Mouse (Mus musculus) liver, postnatal 0 days (tissue): ENCODE measurements around the gene Uaca. TPM values are rescaled to one million over a fixed set of nuclear protein-coding genes. Genes with fewer than 3 reads are reported as not detected.

Experiments used
- ATAC-seq: fragments of 200-750 bp; cut with Nextera tagmentation; 2 replicates; pipeline ENCODE4 v1.8.0; 2017; ENCODE audit warnings: mild to moderate bottlenecking, moderate library complexity
- DNase-seq: peaks from one replicate; pipeline ENCODE4 v3.0.0-alpha.2; 2016
- H3K27ac ChIP-seq: fragments of 300-500 bp; sonication (generic); 2 replicates; pipeline ENCODE4 v1.5.1; 2014; ENCODE audit warnings: antibody characterized with exemption, moderate library complexity, mild to moderate bottlenecking, low read depth
- H3K27me3 ChIP-seq: fragments of 300-500 bp; sonication (generic); 2 replicates; pipeline ENCODE4 v1.6.1; 2014; ENCODE audit warnings: low read length, control low read depth, mixed read lengths; ENCODE audit not compliant: insufficient read depth
- H3K36me3 ChIP-seq: fragments of 300-500 bp; sonication (generic); replicated peaks from 2 replicates; pipeline ENCODE4 v1.6.1; 2014; ENCODE audit warnings: mild to moderate bottlenecking, control low read depth, low read length, moderate library complexity, mixed read lengths; ENCODE audit not compliant: insufficient read depth
- H3K4me1 ChIP-seq: fragments of 300-500 bp; sonication (generic); 2 replicates; pipeline ENCODE4 v1.6.1; 2014; ENCODE audit warnings: antibody characterized with exemption, mild to moderate bottlenecking, control low read depth; ENCODE audit not compliant: insufficient read depth
- H3K4me2 ChIP-seq: fragments of 300-500 bp; sonication (generic); 2 replicates; pipeline ENCODE4 v1.6.1; 2014; ENCODE audit warnings: low read depth, mild to moderate bottlenecking, low read length, moderate library complexity, mixed read lengths
- H3K4me3 ChIP-seq: fragments of 300-500 bp; sonication (generic); 2 replicates; pipeline ENCODE4 v1.5.1; 2014; ENCODE audit warnings: low read depth, low read length
- H3K9ac ChIP-seq: fragments of 300-500 bp; sonication (generic); replicated peaks from 2 replicates; pipeline ENCODE4 v1.6.1; 2014; ENCODE audit warnings: mild to moderate bottlenecking, moderate library complexity
- H3K9me3 ChIP-seq: fragments of 300-500 bp; sonication (generic); 2 replicates; pipeline ENCODE4 v1.6.1; 2016; ENCODE audit warnings: mild to moderate bottlenecking, control low read depth, low read length, mixed read lengths
- CTCF ChIP-seq: sonication (generic); IDR thresholded peaks from 2 replicates; pipeline ENCODE4 v1.5.1; 2016; ENCODE audit warnings: antibody characterized with exemption, low read depth
- EP300 ChIP-seq: IDR thresholded peaks from 2 replicates; pipeline ENCODE4 v1.6.1; 2016; ENCODE audit warnings: antibody characterized with exemption, low read depth, mild to moderate bottlenecking
- WGBS: fragments of 180-500 bp; shearing (Covaris S2); extraction: QIAGEN DNeasy Blood & Tissue Kit; methylation state at CpG from one replicate; pipeline ENCODE4 v1.1.7; 2014; ENCODE audit not compliant: insufficient replicate concordance; 5-methylcytosine and 5-hydroxymethylcytosine counted together
- polyA plus RNA-seq: library from polyadenylated mRNA; unstranded; fragments of >200 nt; fragmentation: Nextera tagmentation; extraction: Ambion mirVana; gene quantifications from 2 replicates; pipeline ENCODE4 v1.2.1, GENCODE M21; 2015

The Uaca gene
- polyA plus RNA-seq, 1 experiment from 2014 or later = 2.0 TPM

DNA sequence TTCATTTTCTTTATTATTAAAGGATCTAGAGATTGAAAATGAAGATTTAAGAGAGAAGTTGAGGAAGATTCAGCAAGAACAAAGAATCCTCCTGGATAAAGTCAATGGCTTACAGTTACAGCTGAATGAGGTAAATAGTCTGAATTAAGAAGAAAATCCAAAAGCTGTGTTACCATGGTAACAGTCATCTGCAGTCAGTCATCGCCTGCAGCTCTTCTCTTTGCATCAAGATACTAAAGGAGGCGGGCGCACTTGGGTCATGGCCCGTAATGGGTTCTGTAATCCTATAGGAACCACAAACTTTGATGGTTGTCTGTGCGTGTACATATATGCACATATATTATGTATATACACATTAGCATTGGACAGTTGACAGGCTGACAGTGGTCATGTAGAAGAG, 66.7 kb downstream of the Uaca start:
- ATAC-seq = no peak
- WGBS = 85% methylated on average over 5 of the region's 5 CpGs

DNA sequence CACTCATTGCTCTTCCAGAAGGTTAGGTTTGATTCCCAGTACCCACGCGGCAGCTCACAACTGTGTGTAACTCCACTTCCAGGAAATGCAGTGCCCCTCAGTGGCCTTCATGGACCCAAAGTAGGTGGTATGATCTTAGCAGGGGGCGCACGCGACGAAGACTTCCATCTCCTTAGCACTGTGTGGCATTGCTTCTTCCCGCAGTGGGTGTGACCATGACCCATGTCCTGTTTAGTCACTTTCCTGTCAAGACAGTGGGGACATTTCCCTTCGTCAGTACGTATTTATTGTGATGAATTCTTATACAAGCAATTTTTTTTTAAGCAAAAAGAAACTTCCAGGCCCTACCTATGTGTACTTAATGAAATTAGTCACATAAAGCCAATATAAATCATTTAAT, 70.3 kb downstream of the Uaca start:
- 78% methylated on average over 9 of the region's 9 CpGs for WGBS
- H3K27me3 ChIP-seq = no peaks in the 10 kb centered on the region
- TF ChIP-seq EP300 (no peak), CTCF (no peak)
- peaks cover 3% of the 10 kb centered on the region; the same call in 1 of the 2 replicates for H3K36me3 ChIP-seq
- H3K4me1 ChIP-seq = no peaks in the 10 kb centered on the region
- no peaks in the 10 kb centered on the region for H3K9me3 ChIP-seq
- no peak for ATAC-seq
- DNase-seq = no peak
- no peak overlapping the region for H3K27ac ChIP-seq
- no peak overlapping the region for H3K9ac ChIP-seq
- no peak overlapping the region for H3K4me2 ChIP-seq
- H3K4me3 ChIP-seq = no peak overlapping the region

More for the DNA sequence above, 66.7 kb downstream of the Uaca start:
- Histone ChIP-seq H3K27me3 (no peaks in the 10 kb centered on the region), H3K9ac (no peak overlapping the region), H3K36me3 (peaks cover 2% of the 10 kb centered on the region; the same call in 1 of the 2 replicates), H3K4me3 (no peak overlapping the region), H3K9me3 (no peaks in the 10 kb centered on the region), H3K4me2 (no peak overlapping the region), H3K27ac (no peak overlapping the region), H3K4me1 (no peaks in the 10 kb centered on the region)
- TF ChIP-seq EP300 (no peak), CTCF (no peak)
- DNase-seq = no peak

DNA sequence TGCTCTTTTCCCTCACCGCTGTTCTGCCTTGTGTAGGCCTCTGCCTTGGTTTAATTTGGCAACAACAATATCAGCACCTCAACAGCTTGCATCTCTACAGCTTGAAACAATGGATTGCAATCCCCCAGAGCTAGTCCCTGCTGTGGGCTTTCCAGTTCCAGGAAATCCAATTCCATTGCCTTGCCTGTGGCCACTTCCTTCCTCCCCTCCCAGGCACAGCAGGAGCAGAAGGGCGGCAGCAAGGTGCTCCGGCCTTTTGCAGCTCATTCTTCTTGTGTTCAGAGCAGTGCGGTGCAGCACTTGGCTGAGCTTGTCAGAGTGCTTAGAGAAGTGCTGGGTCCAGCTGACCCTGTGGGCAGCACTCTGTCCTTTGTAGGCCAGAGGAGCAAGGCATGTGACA, 71.5 kb downstream of the Uaca start:
- peak overlapping the region; percentile 22; the same call in 1 of the 2 replicates for H3K27ac ChIP-seq
- H3K4me3 ChIP-seq = no peak overlapping the region
- DNase-seq = no peak
- ATAC-seq = no peak
- H3K4me2 ChIP-seq = no peak overlapping the region
- H3K9me3 ChIP-seq = no peaks in the 10 kb centered on the region
- H3K9ac ChIP-seq = no peak overlapping the region
- TF ChIP-seq CTCF = no peak
- no peak for TF ChIP-seq EP300
- H3K36me3 ChIP-seq = peaks cover 3% of the 10 kb centered on the region; the same call in 1 of the 2 replicates
- no peaks in the 10 kb centered on the region for H3K4me1 ChIP-seq
- WGBS = 63% methylated on average over 4 of the region's 4 CpGs
- H3K27me3 ChIP-seq = no peaks in the 10 kb centered on the region

DNA sequence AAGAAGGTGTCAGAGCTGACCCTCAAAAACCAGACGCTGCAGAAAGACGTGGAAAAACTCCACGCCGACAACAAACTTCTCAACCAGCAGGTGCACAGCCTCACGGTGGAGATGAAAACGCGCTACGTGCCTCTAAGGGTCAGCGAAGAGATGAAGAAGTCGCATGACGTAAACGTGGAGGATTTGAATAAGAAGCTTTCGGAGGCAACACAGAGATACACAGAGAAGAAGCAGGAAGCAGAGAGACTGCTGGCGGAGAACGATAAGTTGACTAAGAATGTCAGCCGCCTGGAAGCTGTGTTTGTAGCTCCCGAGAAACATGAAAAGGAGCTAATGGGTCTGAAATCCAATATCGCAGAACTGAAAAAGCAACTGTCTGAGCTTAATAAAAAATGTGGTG, 76.1 kb downstream of the Uaca start:
- no peaks in the 10 kb centered on the region for H3K9me3 ChIP-seq
- H3K27ac ChIP-seq = no peak overlapping the region
- H3K4me2 ChIP-seq = no peak overlapping the region
- whole genome bisulfite sequencing = 88% methylated on average over 18 of the region's 18 CpGs
- no peaks in the 10 kb centered on the region for H3K27me3 ChIP-seq
- H3K36me3 ChIP-seq = peaks cover 8% of the 10 kb centered on the region; the same call in 1 of the 2 replicates
- no peaks in the 10 kb centered on the region for H3K4me1 ChIP-seq
- no peak overlapping the region for H3K4me3 ChIP-seq
- TF ChIP-seq EP300 = no peak
- no peak for TF ChIP-seq CTCF
- no peak overlapping the region for H3K9ac ChIP-seq
- DNase-seq = no peak
- no peak for ATAC-seq

DNA sequence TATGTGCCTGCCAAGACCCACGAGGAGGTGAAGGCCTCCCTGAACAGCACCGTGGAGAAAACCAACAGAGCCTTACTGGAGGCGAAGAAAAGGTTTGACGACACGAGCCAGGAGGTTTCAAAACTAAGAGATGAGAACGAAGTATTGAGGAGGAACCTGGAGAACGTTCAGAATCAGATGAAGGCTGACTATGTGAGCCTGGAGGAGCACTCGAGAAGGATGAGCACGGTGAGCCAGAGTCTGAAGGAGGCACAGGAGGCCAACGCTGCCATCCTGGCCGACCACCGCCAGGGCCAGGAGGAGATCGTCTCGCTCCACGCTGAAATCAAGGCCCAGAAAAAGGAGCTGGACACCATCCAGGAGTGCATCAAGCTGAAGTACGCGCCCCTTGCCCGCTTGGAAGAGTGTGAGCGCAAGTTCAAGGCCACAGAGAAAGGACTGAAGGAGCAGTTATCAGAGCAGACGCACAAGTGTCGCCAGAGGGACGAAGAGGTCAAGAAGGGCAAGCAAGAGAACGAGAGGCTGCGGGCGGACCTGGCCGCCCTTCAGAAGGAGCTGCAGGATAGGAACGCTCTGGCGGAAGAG, 76.7 kb downstream of the Uaca start:
- Histone ChIP-seq H3K9ac (no peak overlapping the region), H3K9me3 (no peaks in the 10 kb centered on the region), H3K27ac (no peak overlapping the region), H3K4me3 (no peak overlapping the region), H3K36me3 (peaks cover 8% of the 10 kb centered on the region; the same call in 1 of the 2 replicates), H3K4me1 (no peaks in the 10 kb centered on the region), H3K4me2 (no peak overlapping the region), H3K27me3 (no peaks in the 10 kb centered on the region)
- no peak for TF ChIP-seq EP300
- no peak for TF ChIP-seq CTCF
- DNase-seq (no peak), ATAC-seq (no peak)
- 86% methylated on average over 28 of the region's 28 CpGs for WGBS

DNA sequence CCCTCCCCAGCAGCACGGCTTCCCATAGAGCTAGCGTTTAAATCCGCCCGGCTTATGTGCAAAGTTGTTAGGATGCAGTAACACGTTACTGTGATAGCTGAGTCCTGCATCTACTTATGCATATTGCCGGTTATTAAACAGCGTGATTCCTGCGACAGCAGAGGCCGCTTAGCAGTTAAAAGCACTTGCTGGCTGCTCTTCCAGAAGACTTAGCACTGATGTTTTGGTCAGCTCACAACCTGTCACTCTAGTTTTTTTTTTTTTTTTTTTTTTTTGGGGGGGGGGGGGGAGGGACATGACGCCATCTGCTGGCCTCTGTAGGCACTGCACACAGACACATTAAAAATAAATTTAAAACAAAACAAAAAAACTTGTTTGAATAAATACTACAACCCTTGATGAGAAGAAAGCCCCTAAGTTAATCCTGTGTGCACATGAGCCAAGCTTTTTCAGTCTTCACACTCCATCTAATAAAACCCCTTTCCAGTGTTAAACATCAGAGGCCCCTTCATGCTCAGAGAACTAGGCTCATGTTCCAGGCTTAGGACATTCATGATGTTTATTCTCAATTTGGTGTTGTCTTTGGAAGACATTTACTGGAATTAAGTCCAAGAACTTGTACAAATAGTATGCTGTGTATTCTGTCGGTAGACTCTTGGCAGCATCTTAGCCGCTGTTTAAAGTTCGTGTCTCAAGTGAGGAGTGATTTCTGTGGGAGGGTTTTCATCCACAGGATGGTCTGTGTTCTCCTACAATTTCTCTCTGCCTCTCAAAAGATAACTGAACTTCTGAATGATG, 79.1 kb downstream of the Uaca start:
- Histone ChIP-seq H3K27me3 (no peaks in the 10 kb centered on the region), H3K4me3 (no peak overlapping the region), H3K4me1 (no peaks in the 10 kb centered on the region), H3K27ac (no peak overlapping the region), H3K9ac (no peak overlapping the region), H3K9me3 (no peaks in the 10 kb centered on the region), H3K4me2 (no peak overlapping the region), H3K36me3 (peaks cover 10% of the 10 kb centered on the region; the same call in 1 of the 2 replicates)
- DNase-seq (no peak), ATAC-seq (no peak)
- TF ChIP-seq EP300 (no peak), CTCF (peak; percentile 31; the same call in 1 of the 2 replicates)
- WGBS = 83% methylated on average over 13 of the region's 13 CpGs
